Mouse (Mus musculus): ENCODE data around the gene Ltbp2.

- TF ChIP-seq CTCF (IDR thresholded peaks at IDR 0.05; ENCODE audit: borderline replicate concordance, insufficient read depth, low read length) (no peak), POLR2A (IDR thresholded peaks at IDR 0.05; ENCODE audit: low read depth, low read length) (no peak)
Measured at GRCm38 (mm10) chr12:84806726-84807125, 69.6 kb downstream of the Ltbp2 start.
